Mouse (Mus musculus) right cerebral cortex, postnatal 4 days (tissue): ENCODE results near the gene Ndufa13.
"Not testable (repeated sequence)": the region's sequence is repeated elsewhere in the genome, so short reads cannot be mapped to it uniquely, and the experiment has no call there.

Experiments used
- DNase-seq: peaks from one replicate; pipeline ENCODE4 v3.0.0-alpha.2; 2022

The Ndufa13 gene

GRCm38 (mm10) chr8:69902163-69903062 is at the start of gene Ndufa13, which contains the start of the genes Tssk6 and Yjefn3:
Ndufa13 (minus strand) TSS chr8:69902558.
Tssk6 (plus strand) TSS chr8:69902184.
Yjefn3 (minus strand) TSS chr8:69902712.
- peak; percentile 41 for DNase-seq

DNA sequence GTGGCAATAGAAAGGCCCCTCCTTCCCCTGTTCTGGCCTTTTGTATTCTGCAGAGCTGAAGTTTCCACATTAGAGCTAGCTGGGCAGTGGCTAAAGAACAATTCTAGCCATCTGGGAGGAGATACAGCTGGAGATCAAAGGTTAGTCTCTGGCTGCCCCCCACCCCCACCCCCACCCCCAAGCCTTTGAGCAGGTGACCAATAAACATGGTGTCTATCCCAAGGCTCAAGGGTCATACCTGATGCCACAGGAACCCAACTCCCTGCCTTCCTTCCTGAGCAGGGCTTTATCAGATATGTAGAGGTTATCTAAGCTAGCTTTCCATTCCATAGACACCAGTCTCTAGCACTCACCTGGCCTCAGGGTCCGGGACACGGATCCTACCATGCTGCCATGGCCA is 47.9 kb upstream of the Ndufa13 start:
- DNase-seq = no peak

- not testable (repeated sequence) for DNase-seq
These were observed 40.1 kb upstream of the Ndufa13 start for GRCm38 (mm10) chr8:69942495-69942894.

- DNase-seq = no peak
These were observed 38.0 kb upstream of the Ndufa13 start for GRCm38 (mm10) chr8:69940386-69940785.

GRCm38 (mm10) chr8:69939633-69940032 is 37.3 kb upstream of the Ndufa13 start:
- no peak for DNase-seq

DNA sequence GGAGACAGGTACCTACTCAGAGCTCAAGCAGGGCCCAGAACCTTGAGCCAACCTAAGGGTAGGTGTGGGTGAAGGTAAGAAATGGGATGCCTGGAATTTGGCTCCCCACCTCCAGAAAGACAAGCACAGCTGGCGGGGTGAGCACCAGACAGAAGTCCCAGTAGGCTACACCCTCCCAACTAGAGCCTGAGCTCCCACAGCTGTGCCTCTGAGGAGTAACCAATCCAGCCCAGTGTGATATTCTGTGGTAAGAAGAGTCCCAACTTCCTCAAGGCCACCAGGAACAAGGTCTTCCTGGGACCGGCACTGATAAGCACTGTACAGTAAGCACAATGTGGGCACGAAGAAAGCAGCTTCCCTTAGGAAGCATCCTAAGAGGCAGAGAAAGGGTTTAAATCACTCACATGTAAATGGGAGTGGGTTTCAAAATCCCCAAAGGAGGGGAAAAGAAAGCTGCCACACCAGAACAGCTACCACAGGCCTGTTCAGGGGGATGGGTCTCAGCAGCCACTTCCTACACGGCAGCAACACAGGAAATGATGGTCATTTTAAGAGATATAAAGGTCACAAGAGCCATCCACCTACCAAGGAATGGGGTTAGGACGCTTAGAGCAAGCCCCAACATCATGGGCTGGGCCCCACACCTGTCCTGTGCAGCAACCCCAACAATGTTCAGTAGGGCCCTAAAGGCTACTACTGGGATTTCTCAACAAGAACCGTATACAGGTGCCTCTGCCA is 36.1 kb upstream of the Ndufa13 start:
- DNase-seq = no peak

- DNase-seq = no peak
These were observed 35.1 kb upstream of the Ndufa13 start for GRCm38 (mm10) chr8:69937466-69937865.

DNA sequence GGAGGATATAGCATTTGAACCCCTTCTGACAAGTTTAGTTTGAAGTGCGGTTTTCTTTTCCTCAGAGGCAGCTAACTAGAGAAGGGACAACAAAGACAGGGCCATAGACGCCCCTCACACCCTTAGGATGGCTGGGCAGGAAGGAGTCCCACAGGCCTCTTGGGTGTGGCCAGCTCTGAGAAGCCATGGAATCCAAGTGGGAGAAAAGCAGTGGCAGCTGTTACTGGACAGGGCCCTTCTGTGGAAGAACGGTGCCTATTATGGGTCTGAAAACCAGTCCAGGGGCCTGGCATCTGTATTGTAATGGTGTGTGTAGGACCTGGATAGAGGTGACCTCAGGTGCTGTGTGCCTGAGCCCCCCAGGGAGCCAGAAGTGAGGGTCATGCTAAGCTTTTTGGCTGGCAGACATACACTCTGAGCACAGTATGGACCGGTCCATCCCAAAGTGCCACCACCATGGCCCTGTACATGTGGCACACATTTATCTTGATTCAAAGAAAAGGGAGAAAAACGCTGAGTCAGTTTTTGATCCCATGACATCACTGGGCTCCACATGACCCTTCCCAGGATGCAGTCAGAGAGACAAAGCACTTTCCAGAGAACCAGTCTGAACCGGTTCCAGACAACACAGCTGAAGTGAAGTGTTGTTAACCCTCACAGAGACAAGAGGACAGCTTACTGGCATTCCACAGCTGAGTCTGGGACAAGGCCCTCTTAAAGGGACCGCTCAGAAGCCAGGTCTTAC is 33.9 kb upstream of the Ndufa13 start:
- no peak for DNase-seq

DNA sequence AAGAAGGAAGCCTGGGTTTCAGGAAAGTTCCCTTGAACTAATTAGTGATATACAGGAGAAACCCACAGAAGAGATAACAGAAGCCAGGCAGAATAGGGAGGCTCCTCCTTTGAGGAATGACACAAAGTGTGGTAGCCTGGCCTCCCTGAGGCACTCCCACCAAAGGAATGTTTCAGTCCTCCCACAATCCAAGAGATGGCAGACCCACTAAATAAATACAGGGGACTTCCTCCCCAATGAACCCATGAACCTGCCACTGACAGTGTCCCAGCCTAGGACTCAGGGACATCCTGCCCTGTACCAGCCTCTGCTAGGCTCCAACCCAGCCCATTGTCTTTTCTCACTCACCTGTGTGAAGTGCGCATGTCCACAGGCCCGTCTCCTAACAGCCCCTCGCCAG is 33.1 kb upstream of the Ndufa13 start:
- no peak for DNase-seq

- no peak for DNase-seq
These were observed 32.2 kb upstream of the Ndufa13 start for GRCm38 (mm10) chr8:69934582-69934981.

GRCm38 (mm10) chr8:69933811-69934210 is 31.5 kb upstream of the Ndufa13 start:
- no peak for DNase-seq

GRCm38 (mm10) chr8:69926901-69927300 is 24.5 kb upstream of the Ndufa13 start:
- DNase-seq = no peak

DNA sequence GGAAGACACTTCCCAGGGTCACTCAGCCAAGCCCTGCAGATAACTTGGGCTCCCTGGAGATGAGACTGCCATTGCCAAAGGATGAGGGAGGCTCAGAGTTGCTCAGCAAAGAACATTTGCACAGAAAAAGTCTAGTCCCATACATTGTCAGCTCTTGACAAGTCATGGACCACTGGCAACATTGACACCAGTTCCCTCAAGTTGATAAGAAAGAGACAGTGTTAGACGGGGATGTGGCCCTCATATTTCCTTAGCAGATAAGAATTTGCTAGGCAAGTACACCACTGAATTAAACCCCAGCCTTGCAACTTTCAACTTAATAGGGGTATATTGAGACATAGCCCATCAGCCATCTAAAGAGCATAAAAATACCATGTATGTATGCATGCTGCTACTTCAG is 21.6 kb upstream of the Ndufa13 start:
- DNase-seq = no peak

DNA sequence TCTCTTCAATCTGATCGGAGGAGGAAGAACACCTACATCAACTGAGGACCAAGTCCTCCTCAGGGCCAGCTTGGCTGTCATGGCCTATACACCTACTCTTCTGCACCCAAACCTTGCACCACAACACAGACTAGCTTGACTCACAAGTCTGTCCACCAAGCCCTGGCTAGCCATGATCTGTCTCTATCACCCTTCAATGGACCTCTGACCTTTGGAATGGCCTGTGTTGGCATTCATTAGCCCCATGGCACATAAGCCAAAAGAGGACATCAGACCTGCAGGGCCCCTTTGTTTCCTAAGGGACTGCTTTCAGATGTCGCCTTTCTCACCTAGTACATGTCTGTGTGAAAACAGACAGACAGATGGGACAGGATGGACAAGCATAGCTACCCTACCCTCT is 18.8 kb upstream of the Ndufa13 start:
- DNase-seq = no peak

DNA sequence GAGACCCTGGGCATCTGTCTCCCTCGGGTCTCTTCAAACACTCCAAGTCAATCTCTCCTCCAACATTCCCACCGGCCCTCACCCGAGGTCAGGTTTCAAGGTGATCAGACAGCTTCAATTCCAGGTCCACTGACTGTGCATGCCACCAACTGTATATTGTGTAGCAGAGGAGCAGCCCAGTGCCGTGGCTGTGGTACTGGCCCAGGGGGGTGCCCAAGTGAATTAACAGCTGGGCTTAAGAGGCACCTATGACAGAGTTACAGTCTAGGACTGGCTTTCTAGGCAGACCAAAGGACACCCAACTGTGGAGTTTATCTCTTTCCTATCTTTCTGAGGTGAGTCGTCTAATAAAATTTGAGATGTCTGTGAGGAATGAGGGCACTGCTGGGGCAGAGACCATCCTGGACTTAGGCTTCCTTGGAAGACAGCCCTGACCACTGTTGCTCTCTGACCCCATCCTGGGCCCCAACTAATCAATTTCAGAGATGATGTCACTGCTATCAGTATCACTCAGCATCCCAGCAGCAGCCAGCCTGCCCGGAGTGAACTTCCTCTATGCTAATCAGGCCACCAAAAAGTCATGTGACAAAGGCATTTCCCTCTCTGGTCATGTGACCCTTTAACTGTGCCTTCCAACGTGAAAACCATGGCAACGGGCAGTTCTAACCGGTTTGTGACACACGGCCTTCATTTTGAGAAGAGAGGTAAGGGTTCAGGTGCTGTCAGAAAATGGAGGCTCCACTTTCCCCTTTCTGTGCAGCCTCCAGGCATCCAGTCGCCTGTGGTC is 17.7 kb upstream of the Ndufa13 start:
- DNase-seq = no peak

GRCm38 (mm10) chr8:69919010-69919409 is 16.7 kb upstream of the Ndufa13 start:
- peak; percentile 65 for DNase-seq

- no peak for DNase-seq
These were observed 16.1 kb upstream of the Ndufa13 start for GRCm38 (mm10) chr8:69918506-69918905.

DNA sequence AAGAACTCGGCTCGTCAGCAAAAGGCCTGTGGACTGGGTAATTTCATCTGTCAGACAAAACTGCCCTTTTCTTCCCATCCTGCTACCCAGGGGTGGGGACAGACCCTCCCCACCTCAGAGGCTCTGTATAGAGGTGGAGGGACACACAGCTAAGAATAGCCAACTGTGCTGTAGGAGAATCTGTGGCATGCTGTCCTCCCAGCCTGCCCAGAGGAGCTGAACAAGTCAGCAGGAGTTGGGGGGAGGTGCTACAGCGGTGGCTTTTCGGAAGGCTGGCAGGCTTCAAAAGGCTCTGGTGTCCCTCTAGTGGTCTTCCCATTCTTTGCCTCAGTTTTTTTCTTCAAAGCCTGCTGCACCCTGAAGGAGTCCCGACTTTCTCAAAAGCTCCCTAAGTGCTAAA is 13.4 kb upstream of the Ndufa13 start:
- no peak for DNase-seq

GRCm38 (mm10) chr8:69914526-69914925 is 12.2 kb upstream of the Ndufa13 start:
- no peak for DNase-seq

DNA sequence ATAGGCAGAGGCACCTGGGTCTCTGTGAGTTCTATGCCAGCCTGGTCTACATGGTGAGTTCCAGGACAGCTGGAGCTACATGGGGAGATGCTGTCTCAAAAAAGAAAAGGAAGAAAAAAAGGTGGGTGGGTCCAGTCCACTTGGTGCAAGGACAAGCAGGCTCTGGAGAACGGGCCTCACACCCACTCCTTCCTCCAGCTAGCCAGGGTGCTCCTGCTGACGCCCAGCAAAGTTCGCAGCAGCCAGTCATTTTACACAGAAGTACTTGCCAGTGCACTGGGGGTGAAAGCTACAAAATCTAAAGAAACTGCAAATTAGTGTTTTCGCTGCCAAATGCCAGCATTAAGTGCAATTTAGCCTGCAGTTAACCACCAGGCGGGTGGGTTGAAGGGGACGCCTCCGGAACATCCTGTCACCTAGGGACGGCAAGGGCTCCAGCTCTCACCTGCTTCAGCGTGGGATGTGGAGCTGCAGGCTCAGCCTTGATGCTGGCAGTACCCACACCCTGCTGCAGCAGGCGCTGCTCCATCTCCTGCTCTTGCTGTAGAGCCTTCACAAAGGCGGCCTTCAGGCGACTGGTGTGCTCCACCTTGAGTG is 10.2 kb upstream of the Ndufa13 start:
- no peak for DNase-seq

DNA sequence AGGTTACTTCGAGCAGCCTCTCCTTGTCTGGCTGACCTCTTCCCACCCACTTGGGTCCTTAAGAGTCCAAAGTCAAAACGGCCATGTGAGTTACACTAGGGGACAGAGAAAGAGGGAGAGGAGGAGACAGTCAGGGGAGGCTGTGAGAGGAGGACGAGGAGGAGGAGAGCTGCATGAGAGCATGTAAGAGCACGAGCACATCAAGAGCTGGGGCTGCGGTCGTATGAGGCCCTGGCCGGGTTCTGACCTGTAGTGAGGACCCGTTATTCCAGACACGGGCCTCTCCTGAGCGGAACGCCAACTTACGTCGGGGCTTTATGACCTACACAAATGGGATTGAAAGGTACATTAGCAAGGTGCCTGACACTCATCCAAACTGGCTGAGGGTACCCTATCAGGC is 9.6 kb upstream of the Ndufa13 start:
- no peak for DNase-seq

- DNase-seq = no peak
These were observed 4.7 kb upstream of the Ndufa13 start for GRCm38 (mm10) chr8:69907106-69907505.
